Comparison of ENCODE assay signal across 8 mouse cellular contexts in the genomic region with DNA sequence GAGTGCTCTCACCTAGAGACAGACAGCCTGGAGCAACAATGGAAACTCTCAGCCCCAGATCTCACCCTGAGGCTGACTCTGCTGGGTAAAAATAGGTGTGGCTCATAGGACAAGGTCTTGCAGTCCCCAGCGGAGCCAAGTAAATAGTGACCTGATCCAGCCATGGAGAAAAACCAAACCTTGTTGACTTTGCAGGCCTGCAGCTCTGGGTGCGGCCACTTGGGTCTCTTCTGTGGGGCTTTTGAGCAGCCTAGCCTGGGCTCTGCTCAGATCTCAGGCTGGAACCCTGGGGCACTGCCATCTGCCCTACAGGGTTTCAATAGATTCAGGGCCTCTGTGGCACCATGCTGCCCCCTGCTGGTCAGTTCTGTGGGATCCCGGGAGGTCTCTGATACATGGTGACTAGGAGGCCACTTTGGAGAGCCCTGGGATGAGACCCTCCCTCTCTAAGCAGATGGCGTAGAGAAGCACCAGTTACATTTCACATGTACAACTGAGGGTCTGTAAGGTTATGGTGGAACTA. TPM values are rescaled to one million over a fixed set of nuclear protein-coding genes. Genes with fewer than 3 reads are reported as not detected.
DNase-seq lines count a peak whose midpoint lies in the region; ATAC-seq and TF ChIP-seq lines count a peak whose summit lies in the region.

No protein-coding gene starts in this region.

- no peak for TF ChIP-seq POLR2A in embryonic fibroblast, embryonic 13.5 days (IDR thresholded peaks at IDR 0.05; ENCODE audit: low read depth, low read length)

- no peak overlapping the region for H3K4me3 ChIP-seq in embryonic fibroblast, embryonic 13.5 days (ENCODE audit: insufficient read depth, low read length)
- no peak overlapping the region for H3K4me3 ChIP-seq in heart, embryonic 11.5 days (ENCODE audit: low read depth, low read length)
- H3K4me3 ChIP-seq in kidney, embryonic 15.5 days (replicated peaks) = no peak overlapping the region
- no peak overlapping the region for H3K4me3 ChIP-seq in stomach, embryonic 14.5 days (ENCODE audit: low read depth, low read length)

- no peaks in the 10 kb centered on the region for H3K36me3 ChIP-seq in heart, embryonic 11.5 days (ENCODE audit: control insufficient read depth, insufficient read depth, low read length)
- no peaks in the 10 kb centered on the region for H3K36me3 ChIP-seq in kidney, embryonic 15.5 days
- H3K36me3 ChIP-seq in stomach, embryonic 14.5 days (ENCODE audit: control insufficient read depth, insufficient read depth, low read length) = no peaks in the 10 kb centered on the region

- no peak for ATAC-seq in CD4-positive, CD25-positive, alpha-beta regulatory T cell, adult 4 months
- 0 out of 2 replicates have a peak, but pooled peaks have one; percentile 61 for ATAC-seq in heart, embryonic 11.5 days (replicated peaks; ENCODE audit: insufficient number of reproducible peaks, low FRiP score, low TSS enrichment)
- ATAC-seq in kidney, embryonic 15.5 days (replicated peaks; ENCODE audit: low FRiP score) = peak; percentile 46
- peak; percentile 85 for ATAC-seq in stomach, embryonic 14.5 days (ENCODE audit: insufficient number of reproducible peaks, insufficient read depth, low FRiP score, low read depth)

- no peak overlapping the region for H3K4me2 ChIP-seq in heart, embryonic 11.5 days
- H3K4me2 ChIP-seq in kidney, embryonic 15.5 days = no peak overlapping the region
- H3K4me2 ChIP-seq in stomach, embryonic 14.5 days (replicated peaks; ENCODE audit: low read depth, low read length) = no peak overlapping the region

- no peak overlapping the region for H3K27ac ChIP-seq in embryonic fibroblast, embryonic 13.5 days (ENCODE audit: insufficient read depth, low read length)
- no peak overlapping the region for H3K27ac ChIP-seq in heart, embryonic 11.5 days (ENCODE audit: low read depth, low read length)
- H3K27ac ChIP-seq in kidney, embryonic 15.5 days = no peak overlapping the region
- H3K27ac ChIP-seq in stomach, embryonic 14.5 days (ENCODE audit: low read length) = no peak overlapping the region

- H3K4me1 ChIP-seq in embryonic fibroblast, embryonic 13.5 days (ENCODE audit: control insufficient read depth, insufficient read depth, low read length) = no peaks in the 10 kb centered on the region
- no peaks in the 10 kb centered on the region for H3K4me1 ChIP-seq in heart, embryonic 11.5 days (ENCODE audit: control insufficient read depth, insufficient read depth, low read length)
- no peaks in the 10 kb centered on the region for H3K4me1 ChIP-seq in kidney, embryonic 15.5 days
- no peaks in the 10 kb centered on the region for H3K4me1 ChIP-seq in stomach, embryonic 14.5 days (ENCODE audit: control insufficient read depth, insufficient read depth, low read length)

- WGBS in heart, embryonic 11.5 days (ENCODE audit: insufficient replicate concordance) = 29% methylated on average over 4 of the region's 4 CpGs
- WGBS in kidney, embryonic 15.5 days = 41% methylated on average over 4 of the region's 4 CpGs
- 25% methylated on average over 4 of the region's 4 CpGs for WGBS in stomach, embryonic 14.5 days

- no peak overlapping the region for H3K9ac ChIP-seq in heart, embryonic 11.5 days (ENCODE audit: low read depth, low read length)
- no peak overlapping the region for H3K9ac ChIP-seq in kidney, embryonic 15.5 days
- H3K9ac ChIP-seq in stomach, embryonic 14.5 days (replicated peaks; ENCODE audit: low read depth, low read length) = no peak overlapping the region

- peak; percentile 37 for DNase-seq in CD4-positive, CD25-positive, alpha-beta regulatory T cell, adult 2 months (ENCODE audit: low read depth, low spot score)
- DNase-seq in liver = peak; percentile 70
- DNase-seq in natural killer cell, adult 2 months (ENCODE audit: low spot score in 2 of 2) = peak; percentile 11 to 35

- TF ChIP-seq CTCF in embryonic fibroblast, embryonic 13.5 days (IDR thresholded peaks at IDR 0.05; ENCODE audit: borderline replicate concordance, insufficient read depth, low read length) = peak; percentile 74

- H3K9me3 ChIP-seq in heart, embryonic 11.5 days (replicated peaks; ENCODE audit: control insufficient read depth, low read length) = no peaks in the 10 kb centered on the region
- no peaks in the 10 kb centered on the region for H3K9me3 ChIP-seq in kidney, embryonic 15.5 days (replicated peaks)
- H3K9me3 ChIP-seq in stomach, embryonic 14.5 days (ENCODE audit: control insufficient read depth, low read depth, low read length) = no peaks in the 10 kb centered on the region

- H3K27me3 ChIP-seq in heart, embryonic 11.5 days (ENCODE audit: control insufficient read depth, insufficient read depth, low read length) = no peaks in the 10 kb centered on the region
- H3K27me3 ChIP-seq in kidney, embryonic 15.5 days = no peaks in the 10 kb centered on the region
- no peaks in the 10 kb centered on the region for H3K27me3 ChIP-seq in stomach, embryonic 14.5 days (ENCODE audit: control insufficient read depth, insufficient read depth, low read length)

RNA-seq across cellular contexts. Expression of a gene that starts 28.7 kb away (rescaled TPM):
- 1 to 10 TPM; 1.4 to 5.1 TPM for polyA plus RNA-seq in CD4-positive, CD25-positive, alpha-beta regulatory T cell, adult 4 months (2017; shearing (Covaris generic))
- 3.1 and 4.0 TPM in 2 replicates for polyA plus RNA-seq in embryonic fibroblast, embryonic 13.5 days (2011; ENCODE audit: insufficient read length, low read depth, missing spikeins)
- polyA plus RNA-seq in heart, embryonic 11.5 days (2014; fragmentation: Nextera tagmentation; extraction: Ambion mirVana) = 1.00 and 1.2 TPM in 2 replicates
- 11.2 and 13.8 TPM in 2 replicates for polyA plus RNA-seq in kidney, embryonic 15.5 days (2015; fragmentation: Nextera tagmentation; extraction: Ambion mirVana)
- 2.5 and 4.3 TPM in 2 replicates for polyA plus RNA-seq in stomach, embryonic 14.5 days (2014; fragmentation: Nextera tagmentation; extraction: Ambion mirVana)

RNA-seq across cellular contexts. Expression of a gene that starts 52.6 kb away (rescaled TPM):
- not detected for polyA plus RNA-seq in CD4-positive, CD25-positive, alpha-beta regulatory T cell, adult 4 months (2017; shearing (Covaris generic))
- polyA plus RNA-seq in embryonic fibroblast, embryonic 13.5 days (2011; ENCODE audit: insufficient read length, low read depth, missing spikeins) = 1.1 and 1.8 TPM in 2 replicates
- 6.0 and 6.2 TPM in 2 replicates for polyA plus RNA-seq in heart, embryonic 11.5 days (2014; fragmentation: Nextera tagmentation; extraction: Ambion mirVana)
- 11.7 and 12.6 TPM in 2 replicates for polyA plus RNA-seq in kidney, embryonic 15.5 days (2015; fragmentation: Nextera tagmentation; extraction: Ambion mirVana)
- polyA plus RNA-seq in stomach, embryonic 14.5 days (2014; fragmentation: Nextera tagmentation; extraction: Ambion mirVana) = 3.8 and 4.8 TPM in 2 replicates
